Mouse (Mus musculus) heart, embryonic 15.5 days (tissue): ENCODE measurements around the gene Nbas. TPM values are rescaled to one million over a fixed set of nuclear protein-coding genes. Genes with fewer than 3 reads are reported as not detected.

Experiments
- ATAC-seq: fragments of 200-750 bp; cut with Nextera tagmentation; replicated peaks from 2 replicates; pipeline ENCODE4 v1.8.0; 2017; ENCODE audit warnings: low read depth, moderate TSS enrichment; ENCODE audit not compliant: insufficient number of reproducible peaks, insufficient read depth, low FRiP score
- H3K27ac ChIP-seq: fragments of 300-500 bp; sonication (generic); 2 replicates; pipeline ENCODE4 v1.5.1; 2015; ENCODE audit warnings: mild to moderate bottlenecking, inconsistent platforms
- H3K27me3 ChIP-seq: fragments of 300-500 bp; sonication (generic); 2 replicates; pipeline ENCODE4 v1.6.1; 2015; ENCODE audit warnings: inconsistent platforms
- H3K36me3 ChIP-seq: fragments of 300-500 bp; sonication (generic); 2 replicates; pipeline ENCODE4 v1.6.1; 2015; ENCODE audit warnings: mild to moderate bottlenecking, inconsistent platforms
- H3K4me1 ChIP-seq: fragments of 300-500 bp; sonication (generic); replicated peaks from 2 replicates; pipeline ENCODE4 v1.6.1; 2015; ENCODE audit warnings: inconsistent platforms
- H3K4me2 ChIP-seq: fragments of 300-500 bp; sonication (generic); 2 replicates; pipeline ENCODE4 v1.6.1; 2015; ENCODE audit warnings: inconsistent platforms, mild to moderate bottlenecking, moderate library complexity
- H3K4me3 ChIP-seq: fragments of 300-500 bp; sonication (generic); 2 replicates; pipeline ENCODE4 v1.5.1; 2015; ENCODE audit warnings: mild to moderate bottlenecking, inconsistent platforms
- H3K9ac ChIP-seq: fragments of 300-500 bp; sonication (generic); 2 replicates; pipeline ENCODE4 v1.6.1; 2015; ENCODE audit warnings: mild to moderate bottlenecking, inconsistent platforms
- H3K9me3 ChIP-seq: fragments of 300-500 bp; sonication (generic); replicated peaks from 2 replicates; pipeline ENCODE4 v1.6.1; 2016; ENCODE audit warnings: inconsistent platforms
- WGBS: fragments of 180-500 bp; shearing (Covaris S2); methylation state at CpG from one replicate; pipeline ENCODE4 v1.1.7; 2015; ENCODE audit warnings: mixed read lengths; 5-methylcytosine and 5-hydroxymethylcytosine counted together
- polyA plus RNA-seq: library from polyadenylated mRNA; unstranded; fragments of >200 nt; fragmentation: Nextera tagmentation; extraction: Ambion mirVana; gene quantifications from 2 replicates; pipeline ENCODE4 v1.2.1, GENCODE M21; 2015

Gene Nbas
- polyA plus RNA-seq, 1 experiment from 2014 or later = 5.7 TPM

DNA sequence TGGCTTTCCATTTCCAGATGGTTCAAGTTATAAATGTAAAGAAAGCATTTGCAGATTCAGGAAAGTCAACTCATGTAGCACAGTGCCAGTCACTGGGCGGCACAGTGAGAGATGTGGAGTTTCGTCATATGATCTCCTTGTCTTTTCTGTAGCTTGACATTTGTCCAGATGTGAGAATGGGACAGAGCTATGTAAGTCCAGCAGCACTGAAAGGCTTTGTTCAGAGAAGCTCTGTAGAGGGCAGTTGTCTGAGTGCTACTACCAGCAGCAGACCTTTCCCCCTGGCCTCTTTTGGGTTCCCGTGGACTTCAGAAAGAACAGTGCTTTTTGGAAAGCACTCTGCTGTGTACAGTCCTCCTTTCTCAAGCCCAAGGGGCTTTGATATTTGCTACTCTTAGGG, 34.1 kb downstream of the Nbas start:
- Histone ChIP-seq H3K4me2 (no peak overlapping the region), H3K4me1 (no peaks in the 10 kb centered on the region), H3K4me3 (no peak overlapping the region), H3K27me3 (no peaks in the 10 kb centered on the region), H3K27ac (no peak overlapping the region), H3K9ac (no peak overlapping the region), H3K36me3 (peaks cover 7% of the 10 kb centered on the region; the same call in 1 of the 2 replicates), H3K9me3 (no peaks in the 10 kb centered on the region)
- ATAC-seq = no peak
- 80% methylated on average over 3 of the region's 3 CpGs for WGBS

DNA sequence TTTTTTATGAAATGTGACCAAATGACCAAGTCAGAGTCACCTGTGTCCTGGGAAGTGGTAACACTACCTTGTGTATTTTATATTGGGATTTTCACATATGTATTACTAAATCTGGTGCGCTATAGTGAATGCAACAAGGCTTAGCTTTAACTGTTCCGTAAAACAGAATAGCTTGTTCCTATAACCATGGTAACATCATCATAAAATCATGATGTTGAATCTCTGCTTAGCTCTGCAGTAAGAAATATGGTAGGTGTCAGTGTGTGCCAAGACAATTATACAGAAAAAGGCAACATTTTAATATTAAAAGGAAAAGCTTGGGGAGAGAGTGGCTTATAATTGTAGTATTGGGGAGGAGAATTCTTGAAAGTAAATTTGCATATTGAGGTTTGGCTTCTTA, 45.0 kb downstream of the Nbas start:
- Histone ChIP-seq H3K4me1 (no peaks in the 10 kb centered on the region), H3K9ac (no peak overlapping the region), H3K4me3 (no peak overlapping the region), H3K36me3 (no peaks in the 10 kb centered on the region; the same call in 1 of the 2 replicates), H3K27me3 (no peaks in the 10 kb centered on the region), H3K9me3 (no peaks in the 10 kb centered on the region), H3K27ac (no peak overlapping the region), H3K4me2 (no peak overlapping the region)
- 93% methylated on average over 2 of the region's 2 CpGs for WGBS
- no peak for ATAC-seq

DNA sequence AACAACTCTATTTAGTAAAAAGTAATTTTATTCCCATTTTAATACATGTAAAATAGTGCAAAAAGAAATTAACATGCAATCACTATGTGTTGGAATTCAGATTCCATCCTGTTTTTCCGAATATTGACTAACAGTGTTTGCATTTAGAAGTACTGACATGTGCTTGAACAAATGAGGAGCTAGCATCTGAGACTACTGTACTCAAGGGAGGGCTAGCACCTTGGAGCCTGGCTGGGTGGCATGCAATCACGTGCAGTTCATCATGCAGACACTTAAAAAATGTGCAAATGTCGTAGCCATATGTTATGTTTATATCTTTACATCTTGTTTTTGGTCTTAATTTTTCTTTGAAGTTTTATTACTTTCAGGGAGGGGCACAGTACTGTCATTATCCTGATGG, 45.5 kb downstream of the Nbas start:
- Histone ChIP-seq H3K27ac (no peak overlapping the region), H3K4me3 (no peak overlapping the region), H3K4me2 (no peak overlapping the region), H3K9me3 (no peaks in the 10 kb centered on the region), H3K36me3 (no peaks in the 10 kb centered on the region; the same call in 1 of the 2 replicates), H3K27me3 (no peaks in the 10 kb centered on the region), H3K9ac (no peak overlapping the region), H3K4me1 (no peaks in the 10 kb centered on the region)
- WGBS = 79% methylated on average over 3 of the region's 3 CpGs
- no peak for ATAC-seq

DNA sequence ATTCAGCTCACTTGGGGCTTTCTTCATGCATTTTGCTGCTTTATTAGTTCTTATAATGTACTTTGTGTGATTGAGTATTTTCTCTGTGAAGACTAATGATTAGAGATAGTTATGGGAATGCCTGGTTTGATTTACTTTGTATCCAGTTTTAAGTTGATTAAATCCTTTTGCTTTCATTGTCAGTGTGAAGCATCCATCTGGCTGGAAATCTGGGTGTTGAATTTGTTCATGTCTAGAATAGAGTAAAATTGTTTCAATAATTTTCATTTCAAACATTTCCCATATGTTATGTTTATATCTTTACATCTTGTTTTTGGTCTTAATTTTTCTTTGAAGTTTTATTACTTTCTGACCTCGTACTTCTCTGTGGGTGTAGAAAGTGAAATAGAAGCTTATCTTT, 46.1 kb downstream of the Nbas start:
- Histone ChIP-seq H3K27me3 (no peaks in the 10 kb centered on the region), H3K4me3 (no peak overlapping the region), H3K27ac (no peak overlapping the region), H3K9ac (no peak overlapping the region), H3K9me3 (no peaks in the 10 kb centered on the region), H3K4me1 (no peaks in the 10 kb centered on the region), H3K36me3 (no peaks in the 10 kb centered on the region; the same call in 1 of the 2 replicates), H3K4me2 (no peak overlapping the region)
- ATAC-seq = no peak
- WGBS = 89% methylated on average over 1 of the region's 1 CpGs

DNA sequence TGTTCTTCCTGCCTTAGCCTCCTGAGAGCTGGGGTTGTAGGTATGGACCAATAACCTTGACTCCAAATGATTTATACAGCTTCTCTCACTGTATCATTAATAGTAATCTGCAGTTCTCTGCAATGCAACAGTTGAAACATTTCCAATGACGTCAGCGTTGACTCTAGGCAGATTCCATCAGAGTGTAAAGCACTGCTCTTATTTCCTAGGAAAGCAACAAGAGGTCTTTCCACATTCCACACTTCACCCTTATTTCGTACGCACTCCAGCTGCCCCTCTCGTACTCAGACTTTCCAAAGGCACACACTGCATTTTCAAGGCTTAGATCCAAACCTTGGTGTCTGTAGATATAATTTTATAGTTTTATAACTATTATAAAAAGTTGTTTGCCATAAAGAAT, 73.6 kb downstream of the Nbas start:
- Histone ChIP-seq H3K9ac (no peak overlapping the region), H3K27ac (no peak overlapping the region), H3K4me1 (no peaks in the 10 kb centered on the region), H3K9me3 (no peaks in the 10 kb centered on the region), H3K4me3 (no peak overlapping the region), H3K27me3 (no peaks in the 10 kb centered on the region), H3K36me3 (no peaks in the 10 kb centered on the region), H3K4me2 (no peak overlapping the region)
- ATAC-seq = no peak
- WGBS = 46% methylated on average over 5 of the region's 5 CpGs

DNA sequence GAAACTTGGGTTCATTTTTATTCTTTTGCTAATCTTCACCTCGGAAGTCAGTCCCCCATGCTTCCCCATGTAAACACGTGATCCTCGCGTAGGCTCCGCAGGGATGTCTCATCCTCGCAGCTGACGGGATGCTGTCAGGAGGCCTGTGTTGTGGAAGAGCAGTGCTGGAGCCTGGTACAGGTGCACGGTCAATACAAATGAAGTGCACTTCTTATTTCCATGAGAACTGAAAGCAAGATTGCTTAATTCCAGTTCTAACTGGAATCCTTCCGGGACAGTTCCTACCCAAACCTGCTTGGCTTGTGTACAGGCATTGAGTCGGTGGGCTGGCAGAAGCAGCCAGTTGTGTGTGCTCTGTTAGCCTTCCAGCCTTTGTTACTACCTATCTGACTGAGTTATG, 87.3 kb downstream of the Nbas start:
- Histone ChIP-seq H3K27ac (no peak overlapping the region), H3K9me3 (no peaks in the 10 kb centered on the region), H3K36me3 (peaks cover 7% of the 10 kb centered on the region), H3K4me3 (no peak overlapping the region), H3K9ac (no peak overlapping the region), H3K4me1 (no peaks in the 10 kb centered on the region), H3K4me2 (no peak overlapping the region), H3K27me3 (no peaks in the 10 kb centered on the region)
- no peak for ATAC-seq
- WGBS = 88% methylated on average over 10 of the region's 10 CpGs

DNA sequence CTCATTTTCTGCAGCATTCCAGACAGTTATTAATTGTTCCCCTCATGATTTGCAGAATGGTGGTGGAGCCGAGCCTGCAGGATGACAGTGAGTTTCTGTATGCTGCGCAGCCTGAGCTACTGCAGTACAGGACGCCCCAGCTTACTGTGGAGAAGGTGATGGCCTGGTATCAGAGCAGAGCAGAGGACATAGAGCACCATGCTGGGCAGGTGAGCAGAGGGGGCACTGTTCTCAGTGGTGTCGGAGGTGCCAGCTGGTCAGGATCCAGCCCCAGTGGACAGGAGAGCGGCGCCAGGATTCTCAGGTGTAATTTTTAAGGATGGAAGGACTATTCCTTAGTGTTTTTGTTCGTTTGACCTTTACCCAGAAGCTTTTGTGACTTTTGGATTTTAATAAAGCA, 87.8 kb downstream of the Nbas start:
- no peak for ATAC-seq
- peaks cover 7% of the 10 kb centered on the region for H3K36me3 ChIP-seq
- no peak overlapping the region for H3K27ac ChIP-seq
- no peaks in the 10 kb centered on the region for H3K4me1 ChIP-seq
- H3K27me3 ChIP-seq = no peaks in the 10 kb centered on the region
- no peaks in the 10 kb centered on the region for H3K9me3 ChIP-seq
- no peak overlapping the region for H3K4me3 ChIP-seq
- no peak overlapping the region for H3K9ac ChIP-seq
- 86% methylated on average over 7 of the region's 7 CpGs for WGBS
- H3K4me2 ChIP-seq = no peak overlapping the region

DNA sequence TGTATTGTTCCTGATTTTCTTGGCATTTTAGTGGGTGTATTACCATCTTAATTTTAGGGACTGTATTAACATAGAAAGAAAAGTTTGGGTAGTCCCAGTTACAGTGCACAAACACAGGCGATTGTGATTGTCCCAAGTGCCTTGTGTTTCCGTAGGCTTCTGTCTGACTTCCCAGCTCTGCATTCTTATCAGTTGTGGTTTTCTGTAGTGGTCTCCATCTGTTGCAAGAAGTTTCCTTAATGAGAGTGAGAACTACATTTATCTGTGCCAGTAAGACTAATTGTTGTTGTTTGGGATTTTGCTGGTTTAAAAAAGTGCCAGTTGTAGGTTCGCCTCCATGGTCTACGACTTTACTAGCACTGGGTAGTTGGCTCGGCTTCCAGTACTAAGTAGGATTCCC, 88.3 kb downstream of the Nbas start:
- ATAC-seq = no peak
- Histone ChIP-seq H3K27ac (no peak overlapping the region), H3K27me3 (no peaks in the 10 kb centered on the region), H3K4me1 (no peaks in the 10 kb centered on the region), H3K9ac (no peak overlapping the region), H3K9me3 (no peaks in the 10 kb centered on the region), H3K4me3 (no peak overlapping the region), H3K36me3 (peaks cover 7% of the 10 kb centered on the region), H3K4me2 (no peak overlapping the region)
- 78% methylated on average over 5 of the region's 5 CpGs for WGBS

DNA sequence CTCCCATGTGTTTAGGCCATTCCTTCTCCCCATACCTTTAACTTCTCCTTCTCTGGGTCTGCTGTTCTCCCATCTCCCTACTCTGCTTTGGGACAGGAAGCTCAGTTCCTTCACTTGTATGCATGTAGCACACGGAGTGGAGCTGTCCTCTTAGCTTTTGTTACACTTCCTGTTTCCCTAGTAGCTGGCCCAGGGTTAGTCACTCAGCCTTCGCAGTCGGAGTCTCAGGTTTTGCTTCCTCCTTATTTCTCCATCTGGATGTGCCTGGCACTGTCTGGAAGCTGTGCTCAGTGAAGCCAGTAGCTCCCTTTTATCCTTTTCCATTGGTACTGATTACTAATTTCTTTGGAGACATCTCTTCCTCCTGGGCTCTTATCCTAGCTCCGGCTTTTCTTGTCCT, 89.9 kb downstream of the Nbas start:
- WGBS = 70% methylated on average over 4 of the region's 4 CpGs
- Histone ChIP-seq H3K27ac (no peak overlapping the region), H3K27me3 (no peaks in the 10 kb centered on the region), H3K36me3 (peaks cover 12% of the 10 kb centered on the region), H3K4me2 (no peak overlapping the region), H3K9ac (no peak overlapping the region), H3K4me1 (no peaks in the 10 kb centered on the region), H3K4me3 (no peak overlapping the region), H3K9me3 (no peaks in the 10 kb centered on the region)
- ATAC-seq = no peak

DNA sequence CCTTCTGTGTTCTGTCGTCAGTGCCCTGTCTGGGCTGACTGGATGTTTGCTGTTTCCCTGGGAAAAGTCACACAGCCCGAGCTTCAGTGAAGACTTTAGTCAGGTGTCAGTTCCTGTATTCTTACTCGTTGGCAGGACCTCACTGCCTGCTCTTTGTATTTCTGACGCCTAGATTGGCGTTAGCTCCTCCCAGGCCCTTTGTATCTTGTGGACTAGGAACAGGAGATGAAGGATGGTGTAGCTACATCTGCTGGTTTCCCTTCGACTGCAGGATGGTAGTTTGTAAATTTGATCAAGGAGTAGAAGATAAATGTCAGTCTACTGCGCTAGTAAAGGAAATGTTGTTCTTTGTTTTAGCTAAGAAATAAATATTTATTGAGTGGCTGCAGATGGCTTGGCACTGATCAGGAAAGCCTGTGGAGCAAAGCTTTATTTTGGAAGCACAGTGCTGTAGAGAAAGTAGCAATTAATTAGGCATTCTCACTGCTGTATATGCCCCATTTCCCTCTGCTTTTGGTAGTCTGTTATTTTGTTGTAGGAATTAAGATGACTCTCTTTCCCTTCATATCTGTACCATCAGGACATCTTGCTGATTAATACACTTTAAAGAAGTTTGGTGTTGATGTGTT, 91.4 kb downstream of the Nbas start:
- ATAC-seq = no peak
- no peaks in the 10 kb centered on the region for H3K27me3 ChIP-seq
- H3K4me2 ChIP-seq = no peak overlapping the region
- 43% methylated on average over 7 of the region's 7 CpGs for WGBS
- H3K36me3 ChIP-seq = peaks cover 12% of the 10 kb centered on the region
- no peak overlapping the region for H3K27ac ChIP-seq
- H3K9ac ChIP-seq = no peak overlapping the region
- no peaks in the 10 kb centered on the region for H3K9me3 ChIP-seq
- H3K4me1 ChIP-seq = no peaks in the 10 kb centered on the region
- H3K4me3 ChIP-seq = no peak overlapping the region

DNA sequence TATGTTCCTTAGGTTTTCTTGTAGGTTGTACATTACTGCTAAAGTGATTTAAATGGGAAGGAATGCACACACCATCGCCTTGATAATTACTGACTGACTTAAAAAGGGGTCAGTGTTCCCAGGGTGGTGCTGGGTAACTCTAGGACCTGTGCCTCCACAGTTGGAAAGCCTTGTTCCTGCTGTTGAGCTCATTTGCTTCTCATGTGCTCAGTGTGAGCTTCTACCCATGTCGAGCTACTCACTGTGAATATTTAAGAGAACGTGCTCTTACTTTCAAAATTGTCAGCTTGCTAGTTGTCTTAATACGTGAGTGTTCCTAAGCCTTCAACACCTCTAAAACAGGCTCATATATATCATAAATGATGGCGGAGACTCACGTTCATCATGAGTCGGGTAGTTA, 112.6 kb downstream of the Nbas start:
- WGBS = 92% methylated on average over 7 of the region's 7 CpGs

DNA sequence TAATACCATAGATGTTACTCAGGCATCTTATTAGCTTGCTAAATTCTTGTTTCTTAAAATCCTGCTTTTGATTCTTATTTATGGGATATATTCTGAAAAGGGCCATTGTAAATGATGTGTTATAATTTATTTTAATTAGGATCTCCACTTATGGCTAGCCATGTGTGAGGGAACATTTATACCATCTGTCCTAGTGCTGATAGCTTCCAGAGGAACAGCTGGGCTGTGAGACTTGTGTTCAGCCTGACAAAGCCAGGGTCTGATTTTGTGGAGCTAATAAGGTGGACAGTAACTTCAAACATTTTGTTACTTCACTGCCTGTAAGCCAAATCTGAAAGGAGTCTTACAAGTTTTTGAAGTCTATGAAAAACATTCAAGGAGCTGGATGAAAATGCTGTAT, 113.1 kb downstream of the Nbas start:
- Histone ChIP-seq H3K4me3 (no peak overlapping the region), H3K4me1 (no peaks in the 10 kb centered on the region), H3K36me3 (no peaks in the 10 kb centered on the region), H3K4me2 (no peak overlapping the region), H3K27me3 (no peaks in the 10 kb centered on the region), H3K27ac (no peak overlapping the region), H3K9ac (no peak overlapping the region), H3K9me3 (no peaks in the 10 kb centered on the region)
- no peak for ATAC-seq

More for the DNA sequence above, 112.6 kb downstream of the Nbas start:
- Histone ChIP-seq H3K9ac (no peak overlapping the region), H3K36me3 (no peaks in the 10 kb centered on the region), H3K27me3 (no peaks in the 10 kb centered on the region), H3K4me1 (no peaks in the 10 kb centered on the region), H3K4me2 (no peak overlapping the region), H3K4me3 (no peak overlapping the region), H3K27ac (no peak overlapping the region), H3K9me3 (no peaks in the 10 kb centered on the region)
- ATAC-seq = no peak
